Mouse (Mus musculus): ENCODE measurements at regions not wholly inside any gene's neighbourhood (a gene's known extent, or its start where the extent isn't known, plus 50 kb on each side); places are given as distances from the start of the nearest gene placed in this dataset.
"Not testable (repeated sequence)": the region's sequence is repeated elsewhere in the genome, so short reads cannot be mapped to it uniquely, and the experiment has no call there.

DNA sequence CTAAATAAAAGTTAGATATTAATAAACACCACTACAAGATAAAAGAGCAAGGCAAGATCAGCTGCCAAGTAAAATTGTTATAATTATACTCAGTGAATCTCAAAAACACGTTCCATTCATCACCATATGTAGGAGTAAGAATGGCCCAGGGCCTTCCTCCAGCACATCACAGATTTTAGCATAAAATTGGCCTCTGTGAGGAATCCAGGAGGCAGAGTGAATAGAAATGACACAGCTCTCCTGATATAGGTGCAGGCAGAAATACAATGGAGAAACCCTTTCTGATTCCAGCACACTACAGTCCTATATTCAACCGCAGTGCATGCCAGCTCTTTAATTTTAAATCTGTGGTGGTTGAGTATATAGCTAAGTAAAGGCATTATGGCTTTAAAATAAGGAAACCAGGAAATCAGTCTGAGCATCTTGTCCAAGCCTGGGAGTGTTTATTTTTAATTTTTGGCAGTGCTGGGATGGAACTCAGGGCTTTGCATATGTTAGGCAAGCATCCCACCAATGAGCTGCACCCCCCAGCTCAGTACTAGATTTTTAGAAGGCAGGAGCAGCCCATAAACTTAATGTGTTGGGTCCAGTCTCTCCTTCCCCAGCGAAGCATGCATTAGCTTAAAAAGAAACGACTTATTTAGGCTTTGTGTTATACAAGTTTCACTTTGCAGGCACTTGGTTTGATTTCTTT, 158.3 kb upstream of the Ptprz1 start:
- Histone ChIP-seq H3K36me3 (no peaks in the 10 kb centered on the region), H3K4me3 (no peak overlapping the region), H3K4me1 (no peaks in the 10 kb centered on the region), H3K9me3 (replicated peaks) (no peaks in the 10 kb centered on the region), H3K27ac (no peak overlapping the region), H3K27me3 (ENCODE audit: low read depth, poor library complexity, severe bottlenecking) (no peaks in the 10 kb centered on the region)
- 88% methylated on average over 4 of the region's 4 CpGs for WGBS
- no peak for DNase-seq (ENCODE audit: low spot score)

DNA sequence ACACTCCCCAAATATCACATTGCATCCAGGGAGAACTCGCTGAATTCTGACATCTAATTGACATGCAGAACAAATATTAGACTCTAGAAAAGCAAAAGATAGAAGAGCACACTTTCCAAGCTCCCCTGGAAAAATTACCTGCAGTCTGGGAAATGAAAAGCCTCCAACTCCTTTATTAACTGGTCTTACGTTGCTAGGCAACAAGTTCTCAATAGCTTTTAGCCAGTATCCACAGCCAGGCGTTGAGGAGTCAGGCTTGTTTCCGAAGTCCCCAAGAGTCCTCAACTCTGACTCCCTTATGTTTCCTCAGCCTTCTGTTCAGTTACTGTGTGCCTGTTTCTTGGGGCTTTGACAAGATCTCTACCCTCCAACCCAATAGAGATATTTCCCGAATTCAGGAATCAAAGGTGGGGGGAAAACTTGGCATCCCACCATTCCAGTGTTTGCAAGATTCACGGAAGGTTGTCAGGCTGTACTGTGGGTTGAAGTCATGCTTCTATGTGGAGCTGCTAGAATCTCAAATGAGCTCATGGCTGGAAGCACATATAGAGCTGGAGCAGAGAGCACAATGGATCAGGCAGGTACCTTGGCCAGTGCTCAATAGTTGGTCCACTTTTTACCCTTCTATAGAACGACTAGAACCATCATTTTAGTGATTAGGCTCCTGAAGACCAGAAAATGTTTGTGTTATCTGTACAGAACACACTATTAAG, 159.0 kb upstream of the Ptprz1 start:
- DNase-seq (ENCODE audit: low spot score), result no peak
- no peaks in the 10 kb centered on the region for H3K4me1 ChIP-seq
- no peaks in the 10 kb centered on the region for H3K36me3 ChIP-seq
- no peaks in the 10 kb centered on the region for H3K27me3 ChIP-seq (ENCODE audit: low read depth, poor library complexity, severe bottlenecking)
- H3K27ac ChIP-seq, result no peak overlapping the region
- WGBS, result 80% methylated on average over 7 of the region's 7 CpGs
- no peaks in the 10 kb centered on the region for H3K9me3 ChIP-seq (replicated peaks)
- H3K4me3 ChIP-seq, result no peak overlapping the region

DNA sequence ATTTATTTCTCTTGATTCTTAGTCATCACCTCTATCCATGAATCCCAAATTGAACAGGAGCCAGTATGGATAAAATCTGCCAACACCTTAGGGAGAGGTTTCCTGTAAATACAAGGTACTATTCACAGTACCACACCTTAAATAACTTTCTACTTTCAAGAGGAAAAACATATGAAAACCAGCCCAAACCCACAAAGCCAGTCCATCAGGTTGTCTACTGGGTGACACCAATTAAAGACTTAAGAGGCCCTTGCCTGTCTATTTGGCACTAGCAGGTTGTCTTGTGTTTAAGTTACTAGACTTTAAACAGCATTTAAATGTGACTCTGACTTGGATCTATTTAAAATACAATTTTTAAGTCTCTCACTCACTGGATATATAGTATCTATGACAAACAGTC, 177.1 kb upstream of the Ptprz1 start:
- Histone ChIP-seq H3K4me3 (no peak overlapping the region), H3K4me1 (no peaks in the 10 kb centered on the region), H3K36me3 (no peaks in the 10 kb centered on the region), H3K27me3 (ENCODE audit: low read depth, poor library complexity, severe bottlenecking) (no peaks in the 10 kb centered on the region), H3K27ac (no peak overlapping the region), H3K9me3 (replicated peaks) (no peaks in the 10 kb centered on the region)
- no peak for DNase-seq (ENCODE audit: low spot score)

GRCm38 (mm10) chr6:22688678-22689126, 186.6 kb upstream of the Ptprz1 start:
- Histone ChIP-seq H3K36me3 (no peaks in the 10 kb centered on the region), H3K4me1 (no peaks in the 10 kb centered on the region), H3K27ac (no peak overlapping the region), H3K27me3 (ENCODE audit: low read depth, poor library complexity, severe bottlenecking) (no peaks in the 10 kb centered on the region), H3K9me3 (replicated peaks) (no peaks in the 10 kb centered on the region), H3K4me3 (no peak overlapping the region)
- WGBS, result 86% methylated on average over 7 of the region's 7 CpGs
- no peak for DNase-seq (ENCODE audit: low spot score)

DNA sequence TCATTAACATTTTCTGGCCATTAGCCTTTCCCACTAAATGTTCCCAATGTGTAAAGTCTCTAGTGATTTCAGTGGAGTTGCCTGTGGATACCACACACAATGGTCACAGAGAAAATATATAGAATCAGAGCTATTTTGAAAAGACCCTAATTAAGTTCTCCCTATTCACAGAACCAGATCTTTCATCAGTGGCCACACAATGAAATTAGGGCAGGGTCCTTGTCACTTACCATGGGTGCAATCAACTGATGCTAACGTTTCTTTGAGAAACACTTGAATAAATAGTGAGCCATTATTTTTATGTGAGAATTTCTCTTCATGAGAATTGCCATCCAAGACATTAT, 200.7 kb upstream of the Ptprz1 start:
- WGBS, result 76% methylated on average over 1 of the region's 1 CpGs
- no peak overlapping the region for H3K27ac ChIP-seq
- no peaks in the 10 kb centered on the region for H3K36me3 ChIP-seq
- no peaks in the 10 kb centered on the region for H3K4me1 ChIP-seq
- no peak for DNase-seq (ENCODE audit: low spot score)
- no peaks in the 10 kb centered on the region for H3K9me3 ChIP-seq (replicated peaks)
- H3K27me3 ChIP-seq (ENCODE audit: low read depth, poor library complexity, severe bottlenecking), result no peaks in the 10 kb centered on the region
- H3K4me3 ChIP-seq, result no peak overlapping the region

DNA sequence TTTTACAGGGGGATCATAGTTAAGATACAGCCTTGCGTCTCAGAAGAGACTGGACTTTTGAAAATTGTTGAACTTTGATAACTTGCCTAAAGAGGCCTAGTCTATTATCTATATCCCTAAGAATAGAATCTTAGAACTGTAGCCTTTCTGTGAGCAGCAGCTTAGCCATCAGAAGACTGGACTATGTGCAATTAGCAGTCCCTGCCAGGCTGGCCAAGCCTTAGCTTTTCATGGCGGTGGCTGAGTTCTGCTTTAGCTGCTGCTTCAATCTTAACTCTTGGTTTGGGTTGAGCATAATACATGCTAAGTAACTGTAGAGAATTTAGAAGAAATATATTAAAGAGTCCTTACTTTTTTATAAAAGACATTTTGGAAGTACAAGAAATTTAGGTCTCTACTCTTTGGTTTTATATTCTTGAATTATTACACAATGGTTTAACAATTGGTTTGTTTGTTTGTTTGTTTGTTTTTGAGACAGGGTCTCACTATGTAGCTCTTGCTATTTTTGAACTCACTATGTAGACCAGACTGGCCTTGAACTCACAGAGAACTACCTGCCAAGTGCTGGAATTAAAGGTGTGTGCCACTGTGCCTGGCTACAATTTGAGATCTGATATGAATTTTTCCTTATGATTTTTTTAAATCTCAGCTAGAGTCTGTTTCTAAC, 201.2 kb upstream of the Ptprz1 start:
- Histone ChIP-seq H3K9me3 (replicated peaks) (no peaks in the 10 kb centered on the region), H3K27ac (no peak overlapping the region), H3K4me1 (no peaks in the 10 kb centered on the region), H3K36me3 (no peaks in the 10 kb centered on the region), H3K4me3 (no peak overlapping the region), H3K27me3 (ENCODE audit: low read depth, poor library complexity, severe bottlenecking) (no peaks in the 10 kb centered on the region)
- 91% methylated on average over 2 of the region's 2 CpGs for WGBS
- no peak for DNase-seq (ENCODE audit: low spot score)

GRCm38 (mm10) chr6:22671524-22671923, 203.8 kb upstream of the Ptprz1 start:
- no peaks in the 10 kb centered on the region for H3K4me1 ChIP-seq
- 80% methylated on average over 1 of the region's 1 CpGs for WGBS
- no peak for DNase-seq (ENCODE audit: low spot score)
- no peak overlapping the region for H3K4me3 ChIP-seq
- H3K9me3 ChIP-seq (replicated peaks), result no peaks in the 10 kb centered on the region
- H3K36me3 ChIP-seq, result no peaks in the 10 kb centered on the region
- H3K27me3 ChIP-seq (ENCODE audit: low read depth, poor library complexity, severe bottlenecking), result no peaks in the 10 kb centered on the region
- no peak overlapping the region for H3K27ac ChIP-seq

GRCm38 (mm10) chr6:22668190-22668975, 206.9 kb upstream of the Ptprz1 start:
- Histone ChIP-seq H3K27me3 (ENCODE audit: low read depth, poor library complexity, severe bottlenecking) (no peaks in the 10 kb centered on the region), H3K9me3 (replicated peaks) (no peaks in the 10 kb centered on the region), H3K27ac (no peak overlapping the region), H3K36me3 (no peaks in the 10 kb centered on the region), H3K4me3 (no peak overlapping the region), H3K4me1 (no peaks in the 10 kb centered on the region)
- DNase-seq (ENCODE audit: low spot score), result no peak
- 87% methylated on average over 7 of the region's 7 CpGs for WGBS

DNA sequence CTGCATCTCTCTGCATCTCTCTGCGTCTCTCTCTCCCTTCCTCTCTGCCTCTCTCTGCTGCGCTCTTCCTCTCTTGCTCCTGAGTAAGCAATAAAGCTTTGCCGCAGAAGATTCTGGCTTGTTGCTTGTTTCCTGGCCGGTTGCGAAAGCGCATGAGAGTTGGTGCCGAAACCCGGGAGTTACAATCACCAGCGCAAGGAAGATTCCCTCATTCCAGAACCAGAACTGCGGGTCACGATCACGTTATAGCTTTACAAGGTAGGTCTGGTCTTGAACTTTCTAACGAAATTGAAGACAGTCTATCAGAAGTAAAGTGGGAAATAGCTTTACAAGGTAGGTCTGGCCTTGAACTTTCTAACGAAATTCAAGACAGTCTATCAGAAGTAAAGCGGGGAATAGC, 217.9 kb upstream of the Ptprz1 start:
- not testable (repeated sequence) for H3K4me1 ChIP-seq; H3K4me3 ChIP-seq; H3K9me3 ChIP-seq (replicated peaks); H3K27me3 ChIP-seq (ENCODE audit: low read depth, poor library complexity, severe bottlenecking); H3K36me3 ChIP-seq; H3K27ac ChIP-seq; DNase-seq (ENCODE audit: low spot score)
- WGBS, result 95% methylated on average over 15 of the region's 15 CpGs

DNA sequence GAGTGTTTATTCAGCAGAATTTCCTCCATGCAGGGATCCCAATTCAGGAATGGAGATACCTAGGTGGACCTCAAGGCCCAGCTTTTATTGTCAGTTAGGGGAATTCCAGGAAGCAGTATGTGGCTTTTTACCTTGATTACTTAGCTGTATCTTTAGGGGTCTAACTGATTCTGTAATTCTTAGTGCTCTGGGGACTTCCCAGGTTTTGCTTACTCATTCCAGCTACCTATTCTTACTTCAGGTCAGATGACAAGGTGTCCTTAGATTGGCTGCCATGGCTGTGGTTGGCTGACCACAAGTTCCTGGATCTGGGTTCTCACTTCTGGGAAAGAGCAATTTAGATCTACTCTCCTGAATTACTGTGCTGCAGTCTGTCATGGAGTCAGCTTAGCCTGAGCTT, 235.2 kb upstream of the Ptprz1 start:
- H3K36me3 ChIP-seq, result no peaks in the 10 kb centered on the region
- no peak overlapping the region for H3K4me3 ChIP-seq

GRCm38 (mm10) chr6:22635141-22635540, 240.2 kb upstream of the Ptprz1 start:
- Histone ChIP-seq H3K27me3 (ENCODE audit: low read depth, poor library complexity, severe bottlenecking) (no peaks in the 10 kb centered on the region), H3K4me1 (no peaks in the 10 kb centered on the region), H3K4me3 (no peak overlapping the region), H3K9me3 (replicated peaks) (no peaks in the 10 kb centered on the region), H3K36me3 (no peaks in the 10 kb centered on the region), H3K27ac (no peak overlapping the region)
- no peak for DNase-seq (ENCODE audit: low spot score)
- WGBS, result 91% methylated on average over 3 of the region's 3 CpGs

More for the DNA sequence above, 235.2 kb upstream of the Ptprz1 start:
- DNase-seq (ENCODE audit: low spot score), result no peak
- no peaks in the 10 kb centered on the region for H3K27me3 ChIP-seq (ENCODE audit: low read depth, poor library complexity, severe bottlenecking)
- H3K27ac ChIP-seq, result no peak overlapping the region
- no peaks in the 10 kb centered on the region for H3K9me3 ChIP-seq (replicated peaks)
- no peaks in the 10 kb centered on the region for H3K4me1 ChIP-seq

DNA sequence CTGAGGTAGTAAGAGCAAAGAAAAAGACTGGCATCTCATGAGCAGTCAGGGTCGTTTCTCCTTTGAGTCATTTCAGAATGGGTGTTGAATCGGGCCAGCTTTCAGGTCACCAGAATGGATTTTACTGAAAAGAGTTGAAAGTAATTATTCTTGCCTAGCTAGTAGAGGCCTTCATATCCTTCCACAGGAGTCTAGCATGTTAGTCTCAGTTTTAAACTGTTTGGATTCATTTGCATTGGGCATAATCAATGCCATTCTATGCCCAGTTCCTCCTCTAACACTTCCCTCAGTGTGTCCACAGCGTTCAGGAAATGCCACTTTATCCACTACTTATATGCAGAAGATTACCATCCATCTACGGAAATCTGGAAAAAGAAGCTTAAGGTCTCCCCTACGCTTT, 240.6 kb upstream of the Ptprz1 start:
- DNase-seq (ENCODE audit: low spot score), result no peak
- H3K27ac ChIP-seq, result no peak overlapping the region
- no peak overlapping the region for H3K4me3 ChIP-seq
- no peaks in the 10 kb centered on the region for H3K9me3 ChIP-seq (replicated peaks)
- 82% methylated on average over 5 of the region's 5 CpGs for WGBS
- H3K36me3 ChIP-seq, result no peaks in the 10 kb centered on the region
- no peaks in the 10 kb centered on the region for H3K27me3 ChIP-seq (ENCODE audit: low read depth, poor library complexity, severe bottlenecking)
- H3K4me1 ChIP-seq, result no peaks in the 10 kb centered on the region

GRCm38 (mm10) chr6:22591592-22591991, 235.5 kb upstream of the Fam3c start:
- no peaks in the 10 kb centered on the region for H3K27me3 ChIP-seq (ENCODE audit: low read depth, poor library complexity, severe bottlenecking)
- H3K27ac ChIP-seq, result no peak overlapping the region
- no peak for DNase-seq (ENCODE audit: low spot score)
- whole genome bisulfite sequencing, result 81% methylated on average over 5 of the region's 5 CpGs
- H3K36me3 ChIP-seq, result no peaks in the 10 kb centered on the region
- H3K4me1 ChIP-seq, result no peaks in the 10 kb centered on the region
- no peaks in the 10 kb centered on the region for H3K9me3 ChIP-seq (replicated peaks)
- H3K4me3 ChIP-seq, result no peak overlapping the region
